Mouse (Mus musculus): Measurements from ENCODE around the gene Prrc2b. TPM values are rescaled to one million over a fixed set of nuclear protein-coding genes. Genes with fewer than 3 reads are reported as not detected.

Gene Prrc2b
- polyA plus RNA-seq, 1 experiment from 2014 or later: 7.5 TPM

DNA sequence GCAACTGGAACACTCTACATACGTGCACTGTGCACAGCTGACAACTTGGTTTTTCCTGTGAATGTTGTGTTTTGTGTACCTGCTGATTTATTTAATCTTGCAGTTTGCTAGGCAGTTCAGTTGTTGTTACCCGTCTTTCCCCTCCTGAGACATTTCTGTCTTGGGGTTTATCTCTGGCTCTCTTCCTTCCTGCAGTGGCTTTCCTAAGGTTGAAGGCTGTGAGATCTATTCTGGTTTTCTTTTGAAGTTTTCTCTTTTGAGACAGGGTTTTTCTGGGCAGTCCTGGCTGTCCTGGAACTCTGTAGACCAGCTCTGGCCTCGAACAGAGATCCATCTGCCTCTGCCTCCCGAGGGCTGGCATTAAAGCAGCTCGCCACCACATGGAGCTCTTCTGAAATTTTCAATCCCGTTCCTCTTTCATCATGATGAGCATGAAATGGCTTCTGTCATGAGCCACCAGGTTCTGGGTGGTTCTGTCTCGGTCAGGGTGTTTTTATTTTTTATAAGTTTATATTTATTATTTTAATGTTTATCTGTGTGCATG is 4.2 kb downstream of the Prrc2b start:
- H3K27ac ChIP-seq (ENCODE audit: low read depth): peak overlapping the region; percentile 99
- no peaks in the 10 kb centered on the region for H3K9me3 ChIP-seq (ENCODE audit: low read length)
- peak overlapping the region; percentile 2; the same call in 1 of the 2 replicates for H3K4me3 ChIP-seq (ENCODE audit: low read depth, low read length)
- peak overlapping the region; percentile 86 for H3K4me2 ChIP-seq (ENCODE audit: low read depth, low read length)
- H3K27me3 ChIP-seq (ENCODE audit: insufficient read depth, low read length): no peaks in the 10 kb centered on the region
- ATAC-seq (no peak), DNase-seq (no peak)
- peaks cover 77% of the 10 kb centered on the region for H3K4me1 ChIP-seq (ENCODE audit: insufficient read depth)
- no peaks in the 10 kb centered on the region for H3K36me3 ChIP-seq (replicated peaks; ENCODE audit: insufficient read depth, low read length)
- WGBS (ENCODE audit: insufficient replicate concordance): 26% methylated on average over 7 of the region's 7 CpGs
- no peak for TF ChIP-seq CTCF (IDR thresholded peaks at IDR 0.05; ENCODE audit: low read depth)
- TF ChIP-seq EP300 (IDR thresholded peaks at IDR 0.05; ENCODE audit: low read depth): no peak
- peak overlapping the region; percentile 30; the same call in 1 of the 2 replicates for H3K9ac ChIP-seq (replicated peaks)

- Histone ChIP-seq H3K9me3 (ENCODE audit: low read length) (no peaks in the 10 kb centered on the region), H3K4me1 (ENCODE audit: insufficient read depth) (peaks cover 72% of the 10 kb centered on the region), H3K27ac (ENCODE audit: low read depth) (peak overlapping the region; percentile 99), H3K27me3 (ENCODE audit: insufficient read depth, low read length) (no peaks in the 10 kb centered on the region), H3K36me3 (replicated peaks; ENCODE audit: insufficient read depth, low read length) (no peaks in the 10 kb centered on the region), H3K4me2 (ENCODE audit: low read depth, low read length) (peak overlapping the region; percentile 86), H3K4me3 (ENCODE audit: low read depth, low read length) (no peak overlapping the region), H3K9ac (replicated peaks) (peak overlapping the region; percentile 30; the same call in 1 of the 2 replicates)
- TF ChIP-seq EP300 (IDR thresholded peaks at IDR 0.05; ENCODE audit: low read depth): no peak
- TF ChIP-seq CTCF (IDR thresholded peaks at IDR 0.05; ENCODE audit: low read depth): no peak
- WGBS (ENCODE audit: insufficient replicate concordance): 53% methylated on average over 6 of the region's 6 CpGs
- no peak for DNase-seq
- no peak for ATAC-seq
These were observed 4.7 kb downstream of the Prrc2b start for GRCm38 (mm10) chr2:32155614-32156013.

GRCm38 (mm10) chr2:32156645-32157044 is 5.8 kb downstream of the Prrc2b start:
- H3K4me1 ChIP-seq (ENCODE audit: insufficient read depth): peaks cover 73% of the 10 kb centered on the region
- no peak for DNase-seq
- 0 out of 2 replicates have a peak overlapping the region, but pooled peaks have one; percentile 26 for H3K27ac ChIP-seq (ENCODE audit: low read depth)

DNA sequence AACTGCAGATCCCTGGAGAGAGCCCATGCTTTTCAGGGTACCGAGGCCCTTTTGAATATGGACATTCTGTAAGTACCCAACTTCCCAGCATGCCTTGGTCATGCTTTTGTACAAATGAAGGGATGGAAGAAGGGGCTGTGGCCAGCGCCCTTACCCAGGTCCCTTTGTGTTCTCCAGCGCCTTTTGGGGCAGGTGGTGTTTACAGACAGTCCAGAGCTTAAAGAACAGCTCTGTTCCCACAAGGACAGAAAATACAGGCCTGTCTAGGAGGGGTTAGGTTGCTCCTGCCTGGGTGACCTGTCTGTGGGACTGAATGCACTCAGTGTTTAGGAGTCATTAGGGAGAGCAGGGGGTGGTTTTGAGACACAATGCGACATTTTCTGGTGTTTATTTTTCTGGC is 6.4 kb downstream of the Prrc2b start:
- WGBS (ENCODE audit: insufficient replicate concordance): 54% methylated on average over 4 of the region's 4 CpGs

More at GRCm38 (mm10) chr2:32156645-32157044, 5.8 kb downstream of the Prrc2b start:
- TF ChIP-seq EP300 (IDR thresholded peaks at IDR 0.05; ENCODE audit: low read depth): no peak
- no peak for TF ChIP-seq CTCF (IDR thresholded peaks at IDR 0.05; ENCODE audit: low read depth)
- peak overlapping the region; percentile 9; the same call in 1 of the 2 replicates for H3K9ac ChIP-seq (replicated peaks)
- WGBS (ENCODE audit: insufficient replicate concordance): 62% methylated on average over 10 of the region's 10 CpGs
- H3K4me2 ChIP-seq (ENCODE audit: low read depth, low read length): no peak overlapping the region
- no peaks in the 10 kb centered on the region for H3K27me3 ChIP-seq (ENCODE audit: insufficient read depth, low read length)
- no peak for ATAC-seq
- H3K36me3 ChIP-seq (replicated peaks; ENCODE audit: insufficient read depth, low read length): no peaks in the 10 kb centered on the region
- no peaks in the 10 kb centered on the region for H3K9me3 ChIP-seq (ENCODE audit: low read length)
- no peak overlapping the region for H3K4me3 ChIP-seq (ENCODE audit: low read depth, low read length)

GRCm38 (mm10) chr2:32158616-32159239 is 7.8 kb downstream of the Prrc2b start:
- TF ChIP-seq CTCF (IDR thresholded peaks at IDR 0.05; ENCODE audit: low read depth): peak; percentile 32; the same call in 1 of the 2 replicates
- TF ChIP-seq EP300 (IDR thresholded peaks at IDR 0.05; ENCODE audit: low read depth): no peak

More for the DNA sequence above, 6.4 kb downstream of the Prrc2b start:
- Histone ChIP-seq H3K4me2 (ENCODE audit: low read depth, low read length) (no peak overlapping the region), H3K9ac (replicated peaks) (no peak overlapping the region), H3K36me3 (replicated peaks; ENCODE audit: insufficient read depth, low read length) (no peaks in the 10 kb centered on the region), H3K27ac (ENCODE audit: low read depth) (0 out of 2 replicates have a peak overlapping the region, but pooled peaks have one; percentile 26), H3K4me3 (ENCODE audit: low read depth, low read length) (no peak overlapping the region), H3K4me1 (ENCODE audit: insufficient read depth) (peaks cover 76% of the 10 kb centered on the region), H3K27me3 (ENCODE audit: insufficient read depth, low read length) (no peaks in the 10 kb centered on the region), H3K9me3 (ENCODE audit: low read length) (no peaks in the 10 kb centered on the region)
- no peak for TF ChIP-seq CTCF (IDR thresholded peaks at IDR 0.05; ENCODE audit: low read depth)
- no peak for TF ChIP-seq EP300 (IDR thresholded peaks at IDR 0.05; ENCODE audit: low read depth)
- no peak for DNase-seq
- ATAC-seq: no peak

GRCm38 (mm10) chr2:32160525-32160924 is 9.6 kb downstream of the Prrc2b start:
- H3K4me2 ChIP-seq (ENCODE audit: low read depth, low read length): no peak overlapping the region
- DNase-seq (no peak), ATAC-seq (no peak)
- H3K27me3 ChIP-seq (ENCODE audit: insufficient read depth, low read length): no peaks in the 10 kb centered on the region
- no peak overlapping the region for H3K9ac ChIP-seq (replicated peaks)
- H3K4me3 ChIP-seq (ENCODE audit: low read depth, low read length): no peak overlapping the region
- no peaks in the 10 kb centered on the region for H3K36me3 ChIP-seq (replicated peaks; ENCODE audit: insufficient read depth, low read length)
- H3K9me3 ChIP-seq (ENCODE audit: low read length): no peaks in the 10 kb centered on the region
- 74% methylated on average over 3 of the region's 3 CpGs for WGBS (ENCODE audit: insufficient replicate concordance)
- no peak for TF ChIP-seq EP300 (IDR thresholded peaks at IDR 0.05; ENCODE audit: low read depth)
- no peak for TF ChIP-seq CTCF (IDR thresholded peaks at IDR 0.05; ENCODE audit: low read depth)
- H3K27ac ChIP-seq (ENCODE audit: low read depth): no peak overlapping the region
- H3K4me1 ChIP-seq (ENCODE audit: insufficient read depth): peaks cover 69% of the 10 kb centered on the region

More at GRCm38 (mm10) chr2:32158616-32159239, 7.8 kb downstream of the Prrc2b start:
- H3K9me3 ChIP-seq (ENCODE audit: low read length): no peaks in the 10 kb centered on the region
- DNase-seq: no peak
- H3K4me1 ChIP-seq (ENCODE audit: insufficient read depth): peaks cover 70% of the 10 kb centered on the region
- ATAC-seq: no peak
- H3K9ac ChIP-seq (replicated peaks): no peak overlapping the region
- H3K4me3 ChIP-seq (ENCODE audit: low read depth, low read length): no peak overlapping the region
- 63% methylated on average over 12 of the region's 12 CpGs for WGBS (ENCODE audit: insufficient replicate concordance)
- no peak overlapping the region for H3K4me2 ChIP-seq (ENCODE audit: low read depth, low read length)
- no peaks in the 10 kb centered on the region for H3K27me3 ChIP-seq (ENCODE audit: insufficient read depth, low read length)
- H3K36me3 ChIP-seq (replicated peaks; ENCODE audit: insufficient read depth, low read length): no peaks in the 10 kb centered on the region
- H3K27ac ChIP-seq (ENCODE audit: low read depth): 0 out of 2 replicates have a peak overlapping the region, but pooled peaks have one; percentile 35
